12 mouse cellular contexts compared by ENCODE assay signal in genomic region chr16:44553861-44554260, GRCm38 (mm10). TPM values are rescaled to one million over a fixed set of nuclear protein-coding genes. Genes with fewer than 3 reads are reported as not detected.
A peak's percentile ranks its signal among the peaks of the same experiment; 100 is the strongest.
DNase-seq lines count a peak whose midpoint lies in the region; ATAC-seq and TF ChIP-seq lines count a peak whose summit lies in the region.
"Had no signal": no experiment of that assay in that cellular context is flagged by ENCODE, and none has a peak within 500 bp of the region (broad histone marks: within the 10 kb centered on the region; RNA-seq: fewer than 3 reads in every experiment).

No protein-coding gene starts in this region.

- H3K4me2 ChIP-seq in lung, embryonic 15.5 days = peak overlapping the region; percentile 38
- H3K4me2 ChIP-seq in hindbrain, embryonic 15.5 days = peak overlapping the region; percentile 35
- H3K4me2 ChIP-seq in neural tube, embryonic 12.5 days (replicated peaks) = peak overlapping the region; percentile 70

- peaks cover 50% of the 10 kb centered on the region for H3K4me1 ChIP-seq in cerebellum, adult 2 months (ENCODE audit: control insufficient read depth, insufficient read depth, low read length)
- H3K4me1 ChIP-seq in lung, embryonic 15.5 days = peaks cover 60% of the 10 kb centered on the region
- no peaks in the 10 kb centered on the region for H3K4me1 ChIP-seq in lung, adult 2 months (ENCODE audit: control insufficient read depth, insufficient read depth, low read length)
- peaks cover 66% of the 10 kb centered on the region for H3K4me1 ChIP-seq in hindbrain, embryonic 15.5 days (replicated peaks)
- H3K4me1 ChIP-seq in neural tube, embryonic 12.5 days = peaks cover 71% of the 10 kb centered on the region

- peak in 1 of 2 experiments; percentile 40 for DNase-seq in cerebellum, adult 2 months
- DNase-seq in cerebellum, postnatal 10 days = no peak
- no peak for DNase-seq in lung, adult 2 months
- DNase-seq: kidney, adult 9 months; lung, adult 18-20 months had no signal

- no peak for ATAC-seq in lung, embryonic 15.5 days (ENCODE audit: borderline replicate concordance, extremely low read depth, low FRiP score, low TSS enrichment)
- ATAC-seq in hindbrain, embryonic 15.5 days (ENCODE audit: low FRiP score, low read depth) = no peak
- ATAC-seq in neural tube, embryonic 12.5 days (ENCODE audit: low FRiP score, low read depth) = no peak
- no peak for ATAC-seq in erythroid progenitor cell, adult 5-6 weeks (replicated peaks; ENCODE audit: low FRiP score, poor library complexity, severe bottlenecking)
- ATAC-seq in monocyte, adult 5-6 weeks (replicated peaks; ENCODE audit: insufficient number of reproducible peaks, low FRiP score, low TSS enrichment, poor library complexity, severe bottlenecking) = no peak

- H3K27ac ChIP-seq in cerebellum, adult 2 months (ENCODE audit: insufficient read depth, low read length) = peak overlapping the region; percentile 24; the same call in 1 of the 2 replicates
- H3K27ac ChIP-seq in lung, embryonic 15.5 days = no peak overlapping the region
- H3K27ac ChIP-seq in hindbrain, embryonic 15.5 days (replicated peaks) = no peak overlapping the region
- H3K27ac ChIP-seq in neural tube, embryonic 12.5 days = no peak overlapping the region
- H3K27ac ChIP-seq: layer of hippocampus, adult 2 months had no signal

- no peak overlapping the region for H3K9ac ChIP-seq in lung, embryonic 15.5 days
- H3K9ac ChIP-seq in hindbrain, embryonic 15.5 days = no peak overlapping the region
- H3K9ac ChIP-seq in neural tube, embryonic 12.5 days = no peak overlapping the region

- WGBS in cerebellum, adult 2 months = 12% methylated on average over 8 of the region's 8 CpGs
- WGBS in lung, embryonic 15.5 days = 52% methylated on average over 8 of the region's 8 CpGs
- WGBS in lung, adult 2 months = 66% methylated on average over 8 of the region's 8 CpGs
- 46% methylated on average over 8 of the region's 8 CpGs for WGBS in hindbrain, embryonic 15.5 days
- WGBS in neural tube, embryonic 12.5 days = 56% methylated on average over 8 of the region's 8 CpGs

- H3K4me3 ChIP-seq in cerebellum, adult 2 months (replicated peaks; ENCODE audit: insufficient read depth, low read depth, low read length) = peak overlapping the region; percentile 18
- no peak overlapping the region for H3K4me3 ChIP-seq in lung, embryonic 15.5 days
- no peak overlapping the region for H3K4me3 ChIP-seq in lung, adult 2 months (replicated peaks; ENCODE audit: extremely low read depth, low read depth, low read length)
- H3K4me3 ChIP-seq in hindbrain, embryonic 15.5 days = 0 out of 2 replicates have a peak overlapping the region, but pooled peaks have one; percentile 2
- no peak overlapping the region for H3K4me3 ChIP-seq in neural tube, embryonic 12.5 days
- H3K4me3 ChIP-seq: layer of hippocampus, adult 2 months had no signal

- H3K9me3 ChIP-seq in lung, embryonic 15.5 days = no peaks in the 10 kb centered on the region
- no peaks in the 10 kb centered on the region for H3K9me3 ChIP-seq in hindbrain, embryonic 15.5 days
- no peaks in the 10 kb centered on the region for H3K9me3 ChIP-seq in neural tube, embryonic 12.5 days
- H3K9me3 ChIP-seq: G1E had no signal

- no peaks in the 10 kb centered on the region for H3K27me3 ChIP-seq in cerebellum, adult 2 months (ENCODE audit: control insufficient read depth, insufficient read depth, low read length)
- no peaks in the 10 kb centered on the region for H3K27me3 ChIP-seq in lung, embryonic 15.5 days
- no peaks in the 10 kb centered on the region for H3K27me3 ChIP-seq in hindbrain, embryonic 15.5 days
- no peaks in the 10 kb centered on the region for H3K27me3 ChIP-seq in neural tube, embryonic 12.5 days (replicated peaks)

- TF ChIP-seq CTCF in cerebellum, adult 2 months (IDR thresholded peaks at IDR 0.05; ENCODE audit: borderline replicate concordance, insufficient read depth, low read depth, low read length) = no peak
- no peak for TF ChIP-seq CTCF in lung, adult 2 months (IDR thresholded peaks at IDR 0.05; ENCODE audit: insufficient read depth, low read length)

- H3K36me3 ChIP-seq in lung, embryonic 15.5 days = no peaks in the 10 kb centered on the region
- no peaks in the 10 kb centered on the region for H3K36me3 ChIP-seq in hindbrain, embryonic 15.5 days
- H3K36me3 ChIP-seq in neural tube, embryonic 12.5 days = no peaks in the 10 kb centered on the region; the same call in 1 of the 2 replicates
- H3K36me3 ChIP-seq: G1E had no signal

- no peak for TF ChIP-seq POLR2A in cerebellum, adult 2 months (IDR thresholded peaks at IDR 0.05; ENCODE audit: borderline replicate concordance, insufficient read depth, low read length)
- no peak for TF ChIP-seq POLR2A in lung, adult 2 months (IDR thresholded peaks at IDR 0.05; ENCODE audit: borderline replicate concordance, extremely low read depth, low read depth, low read length)

RNA-seq across cellular contexts. Expression of gene Boc, which starts 4.8 kb away (rescaled TPM):
- polyA plus RNA-seq in cerebellum, adult 2 months (2012; rRNA removed) = 37.9 and 43.6 TPM in 2 replicates
- polyA plus RNA-seq in lung, embryonic 15.5 days (2015; fragmentation: Nextera tagmentation; extraction: Ambion mirVana) = 29.2 and 29.9 TPM in 2 replicates
- 22.2 and 23.4 TPM in 2 replicates for polyA plus RNA-seq in lung, adult 2 months (2012; rRNA removed)
- 15.8 and 19.4 TPM in 2 replicates for polyA plus RNA-seq in hindbrain, embryonic 15.5 days (2015; fragmentation: Nextera tagmentation; extraction: Ambion mirVana)
- 32.1 and 34.3 TPM in 2 replicates for polyA plus RNA-seq in neural tube, embryonic 12.5 days (2016; fragmentation: Nextera tagmentation; extraction: Ambion mirVana)
- not detected in 2 replicates for total RNA-seq in erythroid progenitor cell, adult 5-6 weeks (2015; ENCODE audit: low replicate concordance)
- total RNA-seq in erythroid progenitor cell, adult 5-6 weeks (2017; ENCODE audit: low replicate concordance) = not detected in 2 replicates
- total RNA-seq in monocyte, adult 5-6 weeks (2017) = not detected in 3 replicates
- total RNA-seq: G1E had no signal
- polyA plus RNA-seq: G1E had no signal

Comparison
In these comparisons a context has a peak if more than half of its experiments do, and no peak if none do; other contexts are left out.
1. H3K4me3 ChIP-seq: peak in cerebellum, adult 2 months (single experiment) and hindbrain, embryonic 15.5 days (single experiment); none in lung, embryonic 15.5 days (single experiment), lung, adult 2 months (single experiment) and neural tube, embryonic 12.5 days (single experiment).
2. Peak in every context shown above with its lines, with median percentiles within 50 percentile points of each other: H3K4me2 ChIP-seq.